Comparison of ENCODE assay signal across 8 mouse cellular contexts in genomic region chr7:63321951-63322710, GRCm38 (mm10).
DNase-seq lines count a peak whose midpoint lies in the region; ATAC-seq and TF ChIP-seq lines count a peak whose summit lies in the region.

No protein-coding gene starts in this region.

- in situ Hi-C loops in Patski (cut with MboI; ENCODE audit: low pct_unique_long_range_greater_than_20kb): loop anchor here (5.0 to 10.0 kb wide), 3 partner anchors 265 to 413 kb away; no protein-coding TSS in a partner anchor

- H3K4me2 ChIP-seq in intestine, embryonic 14.5 days (ENCODE audit: low read length): no peak overlapping the region
- no peak overlapping the region for H3K4me2 ChIP-seq in intestine, embryonic 15.5 days (replicated peaks)
- no peak overlapping the region for H3K4me2 ChIP-seq in hindbrain, embryonic 11.5 days (replicated peaks; ENCODE audit: low read depth, low read length)

- ATAC-seq in intestine, embryonic 14.5 days (replicated peaks; ENCODE audit: low FRiP score, low TSS enrichment, low read depth): no peak
- no peak; the same call in 1 of the 2 replicates for ATAC-seq in intestine, embryonic 15.5 days
- peak; percentile 96 for ATAC-seq in Patski
- ATAC-seq in hindbrain, embryonic 11.5 days (ENCODE audit: low FRiP score): peak; percentile 43; the same call in 1 of the 2 replicates

- TF ChIP-seq CTCF in Patski (IDR thresholded peaks at IDR 0.05): peak; percentile 64

- intact Hi-C loops in left cerebral cortex, postnatal 10 days (cut with DNase I): loop anchor here (5.0 to 10.0 kb wide), 4 partner anchors 273 to 833 kb away; partner anchors contain the start of gene Trpm1

- H3K9ac ChIP-seq in intestine, embryonic 14.5 days (ENCODE audit: low read length): no peak overlapping the region
- H3K9ac ChIP-seq in intestine, embryonic 15.5 days: no peak overlapping the region
- H3K9ac ChIP-seq in hindbrain, embryonic 11.5 days (ENCODE audit: low read depth, low read length): no peak overlapping the region

- CTCF ChIA-PET in Patski (lab: Charles Lee): interaction anchor here (0.6 to 1.9 kb wide), 10 partner anchors 10 to 400 kb away, joined by 3 to 17 read pairs (median 6); no protein-coding TSS in a partner anchor

- H3K27ac ChIP-seq in intestine, embryonic 14.5 days (ENCODE audit: low read depth): no peak overlapping the region
- H3K27ac ChIP-seq in intestine, embryonic 15.5 days: no peak overlapping the region
- no peak overlapping the region for H3K27ac ChIP-seq in hindbrain, embryonic 11.5 days (ENCODE audit: low read depth, low read length)

- WGBS in intestine, embryonic 14.5 days: 28% methylated on average over 11 of the region's 11 CpGs
- WGBS in intestine, embryonic 15.5 days: 35% methylated on average over 11 of the region's 11 CpGs
- 39% methylated on average over 11 of the region's 11 CpGs for WGBS in hindbrain, embryonic 11.5 days

- POLR2A ChIA-PET in Patski (lab: Charles Lee): no interaction called here

- H3K27me3 ChIP-seq in intestine, embryonic 14.5 days (replicated peaks; ENCODE audit: control insufficient read depth, insufficient read depth, low read length): no peaks in the 10 kb centered on the region
- no peaks in the 10 kb centered on the region for H3K27me3 ChIP-seq in intestine, embryonic 15.5 days (replicated peaks)
- no peaks in the 10 kb centered on the region for H3K27me3 ChIP-seq in Patski
- H3K27me3 ChIP-seq in hindbrain, embryonic 11.5 days (ENCODE audit: control insufficient read depth, insufficient read depth, low read length): no peaks in the 10 kb centered on the region

- no peak overlapping the region for H3K4me3 ChIP-seq in intestine, embryonic 14.5 days (ENCODE audit: low read depth, low read length)
- no peak overlapping the region for H3K4me3 ChIP-seq in intestine, embryonic 15.5 days (replicated peaks)
- H3K4me3 ChIP-seq in hindbrain, embryonic 11.5 days (ENCODE audit: low read depth, low read length): no peak overlapping the region

- no peaks in the 10 kb centered on the region for H3K36me3 ChIP-seq in intestine, embryonic 14.5 days (ENCODE audit: control insufficient read depth, insufficient read depth, low read length)
- no peaks in the 10 kb centered on the region for H3K36me3 ChIP-seq in intestine, embryonic 15.5 days
- H3K36me3 ChIP-seq in hindbrain, embryonic 11.5 days (ENCODE audit: control insufficient read depth, insufficient read depth, low read length): no peaks in the 10 kb centered on the region

- peak; percentile 61 for DNase-seq in intestine, embryonic 14.5 days (ENCODE audit: low spot score)
- peak; percentile 20 for DNase-seq in Patski (ENCODE audit: low read depth, low spot score)
- DNase-seq in cerebellum, postnatal 36 days: peak; percentile 60 to 82
- DNase-seq in hindbrain, embryonic 11.5 days (ENCODE audit: low spot score): peak; percentile 79
- DNase-seq in left cerebral cortex, postnatal 10 days (ENCODE audit: extremely low spot score in 1 of 2, low spot score in 2 of 2): peak; percentile 43 to 75
- DNase-seq in retina, embryonic 14.5 days (ENCODE audit: low spot score): peak; percentile 86
- DNase-seq in natural killer cell, adult 2 months (ENCODE audit: low spot score in 2 of 2): no peak

- H3K9me3 ChIP-seq in intestine, embryonic 14.5 days (ENCODE audit: control insufficient read depth, low read length): no peaks in the 10 kb centered on the region
- no peaks in the 10 kb centered on the region for H3K9me3 ChIP-seq in intestine, embryonic 15.5 days
- no peaks in the 10 kb centered on the region for H3K9me3 ChIP-seq in hindbrain, embryonic 11.5 days (ENCODE audit: control insufficient read depth, low read length)

- no peaks in the 10 kb centered on the region for H3K4me1 ChIP-seq in intestine, embryonic 14.5 days (replicated peaks; ENCODE audit: control insufficient read depth, insufficient read depth, low read length)
- no peaks in the 10 kb centered on the region for H3K4me1 ChIP-seq in intestine, embryonic 15.5 days (replicated peaks)
- H3K4me1 ChIP-seq in hindbrain, embryonic 11.5 days (replicated peaks; ENCODE audit: control insufficient read depth, insufficient read depth, low read length): no peaks in the 10 kb centered on the region

Comparison
In these comparisons a context has a peak if more than half of its experiments do, and no peak if none do; other contexts are left out.
1. ATAC-seq: peak in Patski (single experiment) and hindbrain, embryonic 11.5 days (single experiment); none in intestine, embryonic 14.5 days (single experiment) and intestine, embryonic 15.5 days (single experiment).
2. DNase-seq: peak in intestine, embryonic 14.5 days (single experiment), Patski (single experiment), cerebellum, postnatal 36 days (2 of 2), hindbrain, embryonic 11.5 days (single experiment), left cerebral cortex, postnatal 10 days (2 of 2) and retina, embryonic 14.5 days (single experiment); none in natural killer cell, adult 2 months (0 of 2).